Mouse (Mus musculus): Measurements from ENCODE around the gene Isoc2b. TPM values are rescaled to one million over a fixed set of nuclear protein-coding genes. Genes with fewer than 3 reads are reported as not detected.
A peak's percentile ranks its signal among the peaks of the same experiment; 100 is the strongest.

Gene Isoc2b
- polyA plus RNA-seq, 1 experiment from 2014 or later = 5.1 TPM

GRCm38 (mm10) chr7:4844245-4844916 lies 25.7 kb downstream of the Isoc2b start, which contains the start of gene Shisa7:
Gene Shisa7 (minus strand): TSS chr7:4844696.
- H3K27me3 ChIP-seq = peaks cover 38% of the 10 kb centered on the region
- peak; percentile 71 for ATAC-seq (ENCODE audit: low FRiP score)
- peak within 1 kb of the TSS; percentile 90 for H3K4me2 ChIP-seq (replicated peaks)
- H3K4me3 ChIP-seq = peak within 1 kb of the TSS; percentile 55
- H3K36me3 ChIP-seq = no peaks in the 10 kb centered on the region
- under 1% methylated on average over 40 of the region's 41 CpGs for WGBS
- H3K9ac ChIP-seq = peak within 1 kb of the TSS; percentile 69
- H3K27ac ChIP-seq = peak within 1 kb of the TSS; percentile 79
- H3K4me1 ChIP-seq = peaks cover 28% of the 10 kb centered on the region
- H3K9me3 ChIP-seq (replicated peaks) = no peaks in the 10 kb centered on the region

DNA sequence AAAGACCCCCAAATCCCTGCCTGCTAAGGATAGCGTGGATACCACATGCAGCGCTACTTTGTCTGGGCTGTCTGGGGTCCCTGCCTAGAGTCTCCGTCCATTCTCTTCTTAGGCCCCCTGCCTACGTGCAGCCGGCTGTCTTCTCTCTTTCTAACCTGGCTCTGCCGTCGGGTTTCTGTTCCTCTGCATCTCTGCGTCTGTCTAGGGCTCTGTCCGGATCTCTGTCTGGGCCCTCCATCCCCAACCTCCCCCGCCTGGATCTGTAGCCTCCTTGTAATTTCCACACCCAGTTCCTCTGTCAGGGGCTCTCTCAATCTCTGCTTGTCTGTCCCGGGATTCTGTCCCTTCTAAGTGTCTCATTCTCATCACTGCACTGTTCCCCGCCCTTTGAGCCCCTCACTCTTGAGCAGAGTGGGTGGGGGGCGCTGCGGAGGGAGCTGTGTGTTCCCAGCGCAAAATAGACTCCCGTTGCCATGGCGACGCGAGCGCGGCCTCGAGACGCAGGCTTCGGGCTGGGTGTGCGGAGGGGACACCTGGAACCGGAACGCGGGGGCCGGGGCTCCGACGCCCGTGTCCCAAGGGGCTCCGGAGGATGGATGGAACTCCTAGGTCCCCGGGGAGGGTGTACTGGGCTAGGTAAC lies 26.3 kb downstream of the Isoc2b start:
- under 1% methylated on average over 34 of the region's 34 CpGs for WGBS
- Histone ChIP-seq H3K4me2 (replicated peaks) (peak overlapping the region; percentile 90), H3K9me3 (replicated peaks) (no peaks in the 10 kb centered on the region), H3K4me1 (peaks cover 28% of the 10 kb centered on the region), H3K36me3 (no peaks in the 10 kb centered on the region), H3K27me3 (peaks cover 38% of the 10 kb centered on the region), H3K27ac (peak overlapping the region; percentile 79), H3K4me3 (peak overlapping the region; percentile 55), H3K9ac (peak overlapping the region; percentile 69)
- peak; percentile 55 for ATAC-seq (ENCODE audit: low FRiP score)

GRCm38 (mm10) chr7:4842634-4843131 lies 27.4 kb downstream of the Isoc2b start:
- Histone ChIP-seq H3K9ac (peak overlapping the region; percentile 69), H3K27me3 (peaks cover 44% of the 10 kb centered on the region), H3K9me3 (replicated peaks) (no peaks in the 10 kb centered on the region), H3K4me1 (peaks cover 28% of the 10 kb centered on the region), H3K27ac (peak overlapping the region; percentile 79), H3K4me2 (replicated peaks) (peak overlapping the region; percentile 90), H3K36me3 (no peaks in the 10 kb centered on the region), H3K4me3 (peak overlapping the region; percentile 55)
- peak; percentile 62 for ATAC-seq (ENCODE audit: low FRiP score)
- WGBS = 2% methylated on average over 16 of the region's 16 CpGs

- 0 out of 2 replicates have a peak, but pooled peaks have one; percentile 2 for ATAC-seq (ENCODE audit: low FRiP score)
- 48% methylated on average over 5 of the region's 5 CpGs for WGBS
- no peaks in the 10 kb centered on the region for H3K9me3 ChIP-seq (replicated peaks)
- H3K27me3 ChIP-seq = peaks cover 50% of the 10 kb centered on the region
- H3K27ac ChIP-seq = peak overlapping the region; percentile 79
- peak overlapping the region; percentile 69; the same call in 1 of the 2 replicates for H3K9ac ChIP-seq
- H3K4me3 ChIP-seq = 0 out of 2 replicates have a peak overlapping the region, but pooled peaks have one; percentile 55
- H3K4me1 ChIP-seq = peaks cover 28% of the 10 kb centered on the region
- peak overlapping the region; percentile 90 for H3K4me2 ChIP-seq (replicated peaks)
- no peaks in the 10 kb centered on the region for H3K36me3 ChIP-seq
Observed at GRCm38 (mm10) chr7:4842077-4842476, 28.0 kb downstream of the Isoc2b start.

- no peak overlapping the region for H3K27ac ChIP-seq
- no peak overlapping the region for H3K9ac ChIP-seq
- no peaks in the 10 kb centered on the region for H3K36me3 ChIP-seq
- H3K4me2 ChIP-seq (replicated peaks) = no peak overlapping the region
- H3K4me1 ChIP-seq = peaks cover 22% of the 10 kb centered on the region
- H3K4me3 ChIP-seq = no peak overlapping the region
- WGBS = 20% methylated on average over 1 of the region's 1 CpGs
- H3K27me3 ChIP-seq = peaks cover 66% of the 10 kb centered on the region
- ATAC-seq (ENCODE audit: low FRiP score) = no peak
- no peaks in the 10 kb centered on the region for H3K9me3 ChIP-seq (replicated peaks)
Observed at GRCm38 (mm10) chr7:4837639-4838038, 32.4 kb downstream of the Isoc2b start.

DNA sequence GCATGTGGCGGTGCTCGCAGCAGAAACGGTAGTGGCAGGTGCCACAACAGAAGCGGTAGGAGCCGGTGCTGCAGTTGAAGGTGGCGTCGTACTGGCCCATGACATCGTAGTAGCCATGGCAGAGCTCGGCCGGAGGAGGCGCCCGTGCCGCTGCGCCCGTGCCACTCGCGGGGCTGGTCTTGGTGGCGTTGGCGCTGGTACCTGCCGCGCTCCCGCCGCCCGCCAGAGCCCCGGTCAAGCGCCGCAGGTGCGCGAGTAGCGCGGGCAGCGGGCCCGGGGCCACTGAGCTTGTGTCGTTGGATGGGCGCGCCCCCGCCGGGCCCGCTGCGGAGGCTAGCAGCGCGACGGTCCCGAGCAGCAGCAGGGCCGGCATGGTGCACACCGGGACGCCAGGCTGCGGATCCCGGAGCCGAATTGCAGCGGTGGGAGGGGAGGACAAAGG lies 33.7 kb downstream of the Isoc2b start:
- Histone ChIP-seq H3K36me3 (0 out of 2 replicates have a peak, but pooled peaks cover 3% of the 10 kb centered on the region), H3K4me2 (replicated peaks) (peak overlapping the region; percentile 93), H3K9ac (peak overlapping the region; percentile 84), H3K9me3 (replicated peaks) (0 out of 2 replicates have a peak, but pooled peaks cover 3% of the 10 kb centered on the region), H3K27ac (peak overlapping the region; percentile 90), H3K4me1 (peaks cover 10% of the 10 kb centered on the region), H3K4me3 (peak overlapping the region; percentile 60), H3K27me3 (peaks cover 66% of the 10 kb centered on the region)
- ATAC-seq (ENCODE audit: low FRiP score) = peak; percentile 92
- under 1% methylated on average over 50 of the region's 51 CpGs for WGBS

DNA sequence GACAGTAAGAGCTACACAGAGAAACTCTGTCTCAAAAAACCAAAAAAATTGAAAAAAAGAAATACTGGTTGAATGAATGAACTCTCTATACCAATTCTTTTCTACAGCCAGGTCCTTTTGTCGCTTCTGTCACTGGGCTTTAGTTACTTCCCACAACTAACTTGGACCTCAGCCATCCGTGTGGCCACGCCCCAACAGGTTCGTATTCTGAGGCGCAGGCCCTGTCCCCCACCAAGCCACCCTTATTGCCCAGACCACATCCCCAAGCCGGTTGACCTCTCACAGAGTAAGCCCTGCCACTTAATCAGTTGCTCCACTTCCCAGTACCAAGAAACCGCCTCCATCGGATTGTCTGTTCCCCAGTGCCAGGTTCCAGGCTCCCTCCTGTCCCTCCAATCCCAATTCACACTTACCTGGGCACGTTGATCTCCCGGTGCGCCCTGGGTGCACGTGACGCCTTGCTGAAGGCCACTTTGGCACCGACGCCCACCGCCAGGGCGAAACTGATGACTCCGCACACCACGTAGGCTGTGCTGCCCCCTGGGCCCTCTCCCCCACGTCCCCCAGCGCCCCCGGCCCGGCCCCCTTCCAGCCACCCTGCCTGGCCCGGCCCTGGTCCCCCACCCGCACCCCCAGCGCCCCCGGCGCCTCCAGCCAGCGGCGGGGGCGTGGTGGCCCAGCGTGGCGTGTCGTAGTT lies 34.3 kb downstream of the Isoc2b start:
- H3K9me3 ChIP-seq (replicated peaks) = 0 out of 2 replicates have a peak, but pooled peaks cover 3% of the 10 kb centered on the region
- H3K4me2 ChIP-seq (replicated peaks) = peak overlapping the region; percentile 93
- H3K36me3 ChIP-seq = 0 out of 2 replicates have a peak, but pooled peaks cover 3% of the 10 kb centered on the region
- peaks cover 13% of the 10 kb centered on the region for H3K4me1 ChIP-seq
- 5% methylated on average over 34 of the region's 34 CpGs for WGBS
- ATAC-seq (ENCODE audit: low FRiP score) = peak; percentile 43
- peak overlapping the region; percentile 90 for H3K27ac ChIP-seq
- H3K4me3 ChIP-seq = peak overlapping the region; percentile 60
- H3K9ac ChIP-seq = peak overlapping the region; percentile 84
- peaks cover 70% of the 10 kb centered on the region for H3K27me3 ChIP-seq

GRCm38 (mm10) chr7:4830476-4830875 lies 39.6 kb downstream of the Isoc2b start:
- Histone ChIP-seq H3K9ac (no peak overlapping the region), H3K27ac (no peak overlapping the region)

GRCm38 (mm10) chr7:4825365-4825764 lies 44.7 kb downstream of the Isoc2b start:
- Histone ChIP-seq H3K27me3 (peaks cover 9% of the 10 kb centered on the region), H3K4me1 (no peaks in the 10 kb centered on the region), H3K9ac (no peak overlapping the region), H3K4me3 (no peak overlapping the region), H3K36me3 (peaks cover 17% of the 10 kb centered on the region), H3K9me3 (replicated peaks) (no peaks in the 10 kb centered on the region), H3K4me2 (replicated peaks) (no peak overlapping the region), H3K27ac (no peak overlapping the region)
- ATAC-seq (ENCODE audit: low FRiP score) = no peak
- WGBS = 56% methylated on average over 4 of the region's 4 CpGs

More at GRCm38 (mm10) chr7:4830476-4830875, 39.6 kb downstream of the Isoc2b start:
- Histone ChIP-seq H3K9me3 (replicated peaks) (0 out of 2 replicates have a peak, but pooled peaks cover 3% of the 10 kb centered on the region), H3K4me1 (0 out of 2 replicates have a peak, but pooled peaks cover 2% of the 10 kb centered on the region), H3K4me2 (replicated peaks) (no peak overlapping the region), H3K27me3 (peaks cover 52% of the 10 kb centered on the region), H3K36me3 (peaks cover 19% of the 10 kb centered on the region), H3K4me3 (no peak overlapping the region)
- no peak for ATAC-seq (ENCODE audit: low FRiP score)
- WGBS = 6% methylated on average over 12 of the region's 12 CpGs

DNA sequence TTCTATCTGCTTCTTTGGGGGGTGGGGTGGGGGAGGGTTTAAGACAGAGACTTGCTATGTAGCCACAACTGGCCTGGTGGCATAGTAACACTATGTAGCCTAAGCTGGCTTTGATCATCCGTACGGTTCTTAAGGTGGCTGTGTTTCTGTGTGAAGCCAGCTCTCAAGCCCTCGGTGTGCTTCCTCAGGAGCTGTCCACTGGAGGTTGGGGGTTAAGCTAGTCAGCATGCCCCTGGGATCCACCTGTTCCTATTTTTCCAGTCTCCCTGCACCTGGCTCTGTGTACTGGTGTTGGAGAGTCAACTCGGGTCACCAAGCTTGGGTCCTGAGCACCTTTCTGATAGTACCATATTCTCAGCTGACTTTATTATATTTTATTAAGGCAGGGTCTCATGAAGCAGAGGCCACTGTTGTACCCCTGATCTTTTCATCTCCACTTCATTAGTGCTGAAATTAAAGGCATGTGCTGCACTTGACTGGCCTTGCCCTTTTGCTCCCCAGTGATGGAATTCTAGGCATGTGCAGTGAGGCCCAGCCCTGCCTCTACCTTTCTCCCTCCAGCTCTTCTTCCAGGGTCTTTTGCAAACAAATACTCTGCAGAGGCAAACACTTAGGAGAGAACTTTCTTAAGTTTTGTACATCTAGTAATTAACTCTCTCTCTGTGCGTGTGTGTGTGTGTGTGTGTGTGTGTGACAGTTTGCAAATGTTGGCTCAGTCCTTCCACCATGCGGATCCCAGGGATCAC lies 47.7 kb downstream of the Isoc2b start:
- H3K4me3 ChIP-seq = no peak overlapping the region
- no peak for ATAC-seq (ENCODE audit: low FRiP score)
- no peak overlapping the region for H3K27ac ChIP-seq
- 75% methylated on average over 6 of the region's 6 CpGs for WGBS
- no peaks in the 10 kb centered on the region for H3K27me3 ChIP-seq
- no peak overlapping the region for H3K4me2 ChIP-seq (replicated peaks)
- no peaks in the 10 kb centered on the region for H3K9me3 ChIP-seq (replicated peaks)
- no peaks in the 10 kb centered on the region for H3K36me3 ChIP-seq
- H3K9ac ChIP-seq = no peak overlapping the region
- H3K4me1 ChIP-seq = no peaks in the 10 kb centered on the region

DNA sequence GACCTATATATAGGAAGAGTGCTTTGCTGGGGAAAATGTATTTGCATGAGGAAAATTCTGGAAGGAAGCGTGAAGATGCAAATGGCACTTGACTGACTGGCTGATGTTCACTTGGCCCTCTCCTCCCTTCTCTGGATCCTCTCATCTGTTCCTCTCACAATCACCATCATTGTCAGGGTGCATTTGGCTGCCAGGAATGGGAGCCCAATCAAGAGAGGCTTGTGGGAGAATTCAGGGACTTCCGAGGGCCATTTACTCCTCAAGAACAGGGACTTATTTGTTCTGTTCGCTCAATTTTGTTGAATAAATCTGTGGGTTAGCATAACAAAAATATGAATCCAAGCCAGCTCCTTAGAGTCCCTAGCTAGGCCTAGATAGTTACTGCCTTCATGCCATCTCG lies 48.4 kb downstream of the Isoc2b start:
- Histone ChIP-seq H3K9ac (no peak overlapping the region), H3K4me2 (replicated peaks) (no peak overlapping the region), H3K36me3 (no peaks in the 10 kb centered on the region), H3K27ac (no peak overlapping the region), H3K4me1 (no peaks in the 10 kb centered on the region), H3K4me3 (no peak overlapping the region), H3K9me3 (replicated peaks) (no peaks in the 10 kb centered on the region), H3K27me3 (no peaks in the 10 kb centered on the region)
- 84% methylated on average over 4 of the region's 4 CpGs for WGBS
- ATAC-seq (ENCODE audit: low FRiP score) = no peak

All from hindbrain, embryonic 12.5 days (tissue).